Mouse (Mus musculus) forebrain, embryonic 13.5 days (tissue): ENCODE measurements at regions not wholly inside any gene's neighbourhood (a gene's known extent, or its start where the extent isn't known, plus 50 kb on each side); places are given as distances from the start of the nearest gene placed in this dataset.

Experiments used
- ATAC-seq: fragments of 200-750 bp; cut with Nextera tagmentation; 2 replicates; pipeline ENCODE4 v1.8.0; 2017
- H3K27ac ChIP-seq: fragments of 300-500 bp; sonication (generic); 2 replicates; pipeline ENCODE4 v1.5.1; 2015; ENCODE audit warnings: inconsistent platforms, mild to moderate bottlenecking, moderate library complexity
- H3K27me3 ChIP-seq: fragments of 300-500 bp; sonication (generic); 2 replicates; pipeline ENCODE4 v1.6.1; 2015; ENCODE audit warnings: mild to moderate bottlenecking, inconsistent platforms
- H3K36me3 ChIP-seq: fragments of 300-500 bp; sonication (generic); 2 replicates; pipeline ENCODE4 v1.6.1; 2015; ENCODE audit warnings: mild to moderate bottlenecking, inconsistent platforms; ENCODE audit not compliant: poor library complexity, severe bottlenecking
- H3K4me1 ChIP-seq: fragments of 300-500 bp; sonication (generic); 2 replicates; pipeline ENCODE4 v1.6.1; 2015; ENCODE audit warnings: inconsistent platforms
- H3K4me2 ChIP-seq: fragments of 300-500 bp; sonication (generic); 2 replicates; pipeline ENCODE4 v1.6.1; 2015; ENCODE audit warnings: inconsistent platforms, mild to moderate bottlenecking, moderate library complexity
- H3K4me3 ChIP-seq: fragments of 300-500 bp; sonication (generic); 2 replicates; pipeline ENCODE4 v1.5.1; 2015; ENCODE audit warnings: mild to moderate bottlenecking, inconsistent platforms
- H3K9ac ChIP-seq: fragments of 300-500 bp; sonication (generic); 2 replicates; pipeline ENCODE4 v1.6.1; 2015; ENCODE audit warnings: mild to moderate bottlenecking, inconsistent platforms
- H3K9me3 ChIP-seq: fragments of 300-500 bp; sonication (generic); replicated peaks from 2 replicates; pipeline ENCODE4 v1.6.1; 2016; ENCODE audit warnings: inconsistent platforms
- WGBS: fragments of 180-500 bp; shearing (Covaris S2); methylation state at CpG from one replicate; pipeline ENCODE4 v1.1.7; 2015; 5-methylcytosine and 5-hydroxymethylcytosine counted together

GRCm38 (mm10) chr2:43254709-43255108 is 300.4 kb upstream of the Kynu start:
- Histone ChIP-seq H3K9ac (no peak overlapping the region), H3K36me3 (no peaks in the 10 kb centered on the region), H3K4me2 (no peak overlapping the region), H3K4me3 (no peak overlapping the region), H3K4me1 (no peaks in the 10 kb centered on the region), H3K27me3 (no peaks in the 10 kb centered on the region), H3K27ac (no peak overlapping the region), H3K9me3 (no peaks in the 10 kb centered on the region)
- 73% methylated on average over 3 of the region's 3 CpGs for WGBS
- no peak; the same call in 1 of the 2 replicates for ATAC-seq

GRCm38 (mm10) chr2:43270802-43271201 is 284.3 kb upstream of the Kynu start:
- WGBS, result 87% methylated on average over 1 of the region's 1 CpGs
- ATAC-seq, result no peak
- Histone ChIP-seq H3K4me3 (no peak overlapping the region), H3K4me2 (no peak overlapping the region), H3K27me3 (no peaks in the 10 kb centered on the region), H3K4me1 (0 out of 2 replicates have a peak, but pooled peaks cover 6% of the 10 kb centered on the region), H3K36me3 (no peaks in the 10 kb centered on the region), H3K9ac (no peak overlapping the region), H3K27ac (no peak overlapping the region), H3K9me3 (no peaks in the 10 kb centered on the region)

GRCm38 (mm10) chr2:43272080-43272479 is 283.0 kb upstream of the Kynu start:
- H3K9me3 ChIP-seq, result no peaks in the 10 kb centered on the region
- ATAC-seq, result peak; percentile 91
- H3K27ac ChIP-seq, result no peak overlapping the region
- no peak overlapping the region for H3K4me3 ChIP-seq
- WGBS, result 30% methylated on average over 9 of the region's 9 CpGs
- no peaks in the 10 kb centered on the region for H3K27me3 ChIP-seq
- H3K4me2 ChIP-seq, result 0 out of 2 replicates have a peak overlapping the region, but pooled peaks have one; percentile 25
- no peak overlapping the region for H3K9ac ChIP-seq
- 0 out of 2 replicates have a peak, but pooled peaks cover 6% of the 10 kb centered on the region for H3K4me1 ChIP-seq
- H3K36me3 ChIP-seq, result no peaks in the 10 kb centered on the region

- Histone ChIP-seq H3K4me3 (no peak overlapping the region), H3K27ac (no peak overlapping the region), H3K9me3 (no peaks in the 10 kb centered on the region), H3K27me3 (no peaks in the 10 kb centered on the region), H3K4me1 (0 out of 2 replicates have a peak, but pooled peaks cover 6% of the 10 kb centered on the region), H3K36me3 (no peaks in the 10 kb centered on the region), H3K9ac (no peak overlapping the region), H3K4me2 (no peak overlapping the region)
- ATAC-seq, result no peak
- WGBS, result 80% methylated on average over 2 of the region's 2 CpGs
Measured at GRCm38 (mm10) chr2:43274012-43274411, 281.1 kb upstream of the Kynu start.

- no peak for ATAC-seq
- no peak overlapping the region for H3K27ac ChIP-seq
- H3K9ac ChIP-seq, result no peak overlapping the region
- no peaks in the 10 kb centered on the region for H3K36me3 ChIP-seq
- 91% methylated on average over 2 of the region's 2 CpGs for WGBS
- H3K4me1 ChIP-seq, result no peaks in the 10 kb centered on the region
- no peak overlapping the region for H3K4me2 ChIP-seq
- no peaks in the 10 kb centered on the region for H3K9me3 ChIP-seq
- H3K27me3 ChIP-seq, result no peaks in the 10 kb centered on the region
- no peak overlapping the region for H3K4me3 ChIP-seq
Measured at GRCm38 (mm10) chr2:43295801-43296200, 259.3 kb upstream of the Kynu start.

GRCm38 (mm10) chr2:43323836-43324235 is 231.3 kb upstream of the Kynu start:
- ATAC-seq, result peak; percentile 81; the same call in 1 of the 2 replicates
- H3K36me3 ChIP-seq, result no peaks in the 10 kb centered on the region
- H3K9me3 ChIP-seq, result no peaks in the 10 kb centered on the region
- no peak overlapping the region for H3K9ac ChIP-seq
- H3K4me3 ChIP-seq, result no peak overlapping the region
- H3K27me3 ChIP-seq, result no peaks in the 10 kb centered on the region
- no peak overlapping the region for H3K4me2 ChIP-seq
- no peak overlapping the region for H3K27ac ChIP-seq
- WGBS, result 87% methylated on average over 1 of the region's 1 CpGs
- no peaks in the 10 kb centered on the region for H3K4me1 ChIP-seq

GRCm38 (mm10) chr2:43364301-43364700 is 190.8 kb upstream of the Kynu start:
- H3K9me3 ChIP-seq, result no peaks in the 10 kb centered on the region
- no peaks in the 10 kb centered on the region for H3K4me1 ChIP-seq
- no peaks in the 10 kb centered on the region for H3K36me3 ChIP-seq
- no peak overlapping the region for H3K27ac ChIP-seq
- H3K27me3 ChIP-seq, result no peaks in the 10 kb centered on the region
- no peak overlapping the region for H3K9ac ChIP-seq
- H3K4me3 ChIP-seq, result no peak overlapping the region
- 86% methylated on average over 2 of the region's 2 CpGs for WGBS
- no peak overlapping the region for H3K4me2 ChIP-seq
- no peak for ATAC-seq

GRCm38 (mm10) chr2:43365812-43366211 is 189.3 kb upstream of the Kynu start:
- H3K9ac ChIP-seq, result no peak overlapping the region
- no peaks in the 10 kb centered on the region for H3K27me3 ChIP-seq
- H3K9me3 ChIP-seq, result no peaks in the 10 kb centered on the region
- H3K36me3 ChIP-seq, result no peaks in the 10 kb centered on the region
- 17% methylated on average over 2 of the region's 2 CpGs for WGBS
- no peak overlapping the region for H3K4me2 ChIP-seq
- H3K4me1 ChIP-seq, result no peaks in the 10 kb centered on the region
- H3K4me3 ChIP-seq, result no peak overlapping the region
- ATAC-seq, result no peak
- H3K27ac ChIP-seq, result no peak overlapping the region

GRCm38 (mm10) chr2:43403348-43403747 is 151.8 kb upstream of the Kynu start:
- no peak for ATAC-seq
- Histone ChIP-seq H3K36me3 (no peaks in the 10 kb centered on the region), H3K4me2 (no peak overlapping the region), H3K9me3 (no peaks in the 10 kb centered on the region), H3K4me3 (no peak overlapping the region), H3K9ac (no peak overlapping the region), H3K4me1 (no peaks in the 10 kb centered on the region), H3K27ac (no peak overlapping the region), H3K27me3 (no peaks in the 10 kb centered on the region)

GRCm38 (mm10) chr2:43404163-43404967 is 150.8 kb upstream of the Kynu start:
- ATAC-seq, result no peak
- H3K9ac ChIP-seq, result no peak overlapping the region
- H3K4me3 ChIP-seq, result no peak overlapping the region
- 86% methylated on average over 6 of the region's 6 CpGs for WGBS
- no peak overlapping the region for H3K27ac ChIP-seq
- no peaks in the 10 kb centered on the region for H3K9me3 ChIP-seq
- no peaks in the 10 kb centered on the region for H3K27me3 ChIP-seq
- no peak overlapping the region for H3K4me2 ChIP-seq
- H3K36me3 ChIP-seq, result no peaks in the 10 kb centered on the region
- H3K4me1 ChIP-seq, result no peaks in the 10 kb centered on the region

GRCm38 (mm10) chr2:43437251-43437650 is 117.9 kb upstream of the Kynu start:
- H3K4me1 ChIP-seq, result no peaks in the 10 kb centered on the region
- H3K9ac ChIP-seq, result no peak overlapping the region
- ATAC-seq, result no peak

GRCm38 (mm10) chr2:43455158-43455873 is 99.8 kb upstream of the Kynu start:
- H3K4me2 ChIP-seq, result no peak overlapping the region
- no peak for ATAC-seq
- no peak overlapping the region for H3K27ac ChIP-seq
- 88% methylated on average over 10 of the region's 10 CpGs for whole genome bisulfite sequencing
- H3K36me3 ChIP-seq, result no peaks in the 10 kb centered on the region
- H3K4me3 ChIP-seq, result no peak overlapping the region
- no peak overlapping the region for H3K9ac ChIP-seq
- H3K9me3 ChIP-seq, result no peaks in the 10 kb centered on the region
- H3K4me1 ChIP-seq, result no peaks in the 10 kb centered on the region
- no peaks in the 10 kb centered on the region for H3K27me3 ChIP-seq

More at GRCm38 (mm10) chr2:43437251-43437650, 117.9 kb upstream of the Kynu start:
- Histone ChIP-seq H3K27me3 (no peaks in the 10 kb centered on the region), H3K4me3 (no peak overlapping the region), H3K27ac (no peak overlapping the region), H3K36me3 (no peaks in the 10 kb centered on the region), H3K4me2 (no peak overlapping the region), H3K9me3 (no peaks in the 10 kb centered on the region)
- WGBS, result 42% methylated on average over 3 of the region's 3 CpGs
